Mouse (Mus musculus) heart, postnatal 25 days (tissue): Measurements from ENCODE around the gene Lpp. TPM values are rescaled to one million over a fixed set of nuclear protein-coding genes. Genes with fewer than 3 reads are reported as not detected.
A peak's percentile ranks its signal among the peaks of the same experiment; 100 is the strongest.

Source experiments
- DNase-seq: peaks from one replicate; pipeline ENCODE4 v3.0.0; 2022; ENCODE audit warnings: low spot score
- intact Hi-C: fragments of 180-260 bp; cut with DNase I; formaldehyde crosslinking; loops from one replicate; pipeline ENCODE4 v1.15.1; 2025
- total RNA-seq, 2 experiments: library from RNA; stranded (reverse); gene quantifications; 2 replicates each; pipeline ENCODE4 v1.2.3; 2021

Lpp gene
- total RNA-seq, 2 experiments from 2014 or later, result 32.7 to 40.5 TPM

DNA sequence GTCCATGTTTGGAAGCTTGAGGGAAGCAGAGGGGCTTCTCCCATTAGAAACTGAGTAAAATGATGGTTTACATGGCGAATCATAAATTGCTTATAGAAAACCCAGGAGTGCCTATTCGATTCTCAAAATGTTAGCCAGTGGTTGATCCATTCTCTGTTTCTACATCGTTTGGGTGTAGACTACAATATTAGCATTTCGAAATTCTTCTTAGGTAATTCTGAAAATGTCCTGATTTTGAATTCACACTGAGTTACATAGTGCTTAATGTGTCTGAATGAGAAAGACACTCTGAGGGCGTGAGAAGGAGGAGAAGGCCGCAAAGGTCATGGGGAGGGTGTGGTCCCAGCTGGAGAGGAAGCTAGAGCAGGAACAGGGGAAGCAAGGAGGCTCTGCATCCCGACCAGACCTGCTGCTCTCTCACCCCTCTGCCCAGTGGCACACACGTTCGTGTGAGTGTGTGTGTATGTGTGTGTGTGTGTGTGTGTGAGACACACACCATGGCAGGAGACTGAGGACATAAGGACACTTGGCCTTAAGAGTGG lies 124.3 kb downstream of the Lpp start:
- intact Hi-C loops, result no loop called here
- DNase-seq, result no peak

GRCm38 (mm10) chr16:24518785-24519184 lies 125.5 kb downstream of the Lpp start:
- DNase-seq, result no peak
- intact Hi-C loops, result no loop called here

- intact Hi-C loops, result no loop called here
Observed at GRCm38 (mm10) chr16:24527219-24527618, 133.9 kb downstream of the Lpp start.

GRCm38 (mm10) chr16:24531681-24532080 lies 138.4 kb downstream of the Lpp start:
- no peak for DNase-seq
- intact Hi-C loops, result no loop called here

More at GRCm38 (mm10) chr16:24527219-24527618, 133.9 kb downstream of the Lpp start:
- no peak for DNase-seq

DNA sequence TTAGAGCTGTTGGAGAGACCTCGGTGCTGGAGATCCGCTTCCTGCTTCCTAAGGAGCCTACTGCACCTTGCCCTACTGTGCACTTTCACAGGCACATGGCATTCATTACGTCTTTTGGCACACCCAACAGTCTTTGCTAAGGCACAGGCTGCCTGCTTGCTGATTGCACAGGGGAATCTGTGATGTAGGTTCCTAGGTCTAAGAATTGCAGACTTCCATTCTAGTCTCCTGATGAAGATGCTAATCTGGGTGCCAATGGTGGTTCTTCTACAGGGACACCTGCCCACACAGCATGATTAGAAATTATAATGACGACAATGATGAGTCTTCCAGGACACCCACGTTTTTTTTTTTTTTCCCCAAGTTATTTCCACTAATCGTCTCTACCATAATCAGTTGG lies 141.9 kb downstream of the Lpp start:
- intact Hi-C loops, result no loop called here
- no peak for DNase-seq

- DNase-seq, result no peak
- intact Hi-C loops, result no loop called here
Observed at GRCm38 (mm10) chr16:24536261-24536660, 143.0 kb downstream of the Lpp start.

DNA sequence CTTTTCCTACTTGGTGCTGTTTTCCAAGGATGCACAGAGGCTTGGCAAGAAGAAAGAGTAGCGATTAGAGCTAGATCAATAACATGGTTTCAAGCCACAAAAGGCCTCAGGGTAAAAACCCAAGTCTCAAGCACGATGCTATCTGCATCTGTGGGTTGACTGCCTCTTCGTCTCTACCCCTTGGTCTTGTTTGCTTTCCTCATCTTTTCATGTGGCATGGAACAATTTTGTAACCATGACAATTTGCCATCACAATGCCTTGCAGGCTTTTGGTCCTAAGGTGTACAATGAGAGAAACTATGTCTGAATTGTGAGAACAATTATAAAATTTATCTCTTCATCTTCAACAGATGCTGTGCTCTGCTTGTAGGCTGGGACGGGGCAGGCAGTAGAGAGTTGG lies 145.7 kb downstream of the Lpp start:
- no peak for DNase-seq
- intact Hi-C loops, result no loop called here

DNA sequence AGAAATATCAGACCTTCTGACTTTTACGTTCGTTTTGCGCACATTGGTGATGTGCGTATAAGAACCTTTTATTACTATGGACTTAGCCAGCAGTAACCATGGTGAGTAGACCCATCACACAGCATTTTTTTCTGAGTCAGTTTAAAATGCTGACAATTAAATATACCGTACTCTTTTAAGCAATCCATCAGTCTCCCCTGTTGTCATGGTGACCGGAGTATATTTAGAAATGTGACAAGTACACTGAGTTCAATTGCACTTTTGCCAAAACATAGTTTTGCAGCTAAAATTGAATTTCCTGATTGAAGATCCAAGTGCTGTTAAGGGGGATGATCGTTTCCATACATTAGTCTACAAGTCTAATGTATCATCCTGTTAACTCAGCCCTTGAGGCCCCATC lies 149.6 kb downstream of the Lpp start:
- intact Hi-C loops, result no loop called here
- DNase-seq, result no peak

DNA sequence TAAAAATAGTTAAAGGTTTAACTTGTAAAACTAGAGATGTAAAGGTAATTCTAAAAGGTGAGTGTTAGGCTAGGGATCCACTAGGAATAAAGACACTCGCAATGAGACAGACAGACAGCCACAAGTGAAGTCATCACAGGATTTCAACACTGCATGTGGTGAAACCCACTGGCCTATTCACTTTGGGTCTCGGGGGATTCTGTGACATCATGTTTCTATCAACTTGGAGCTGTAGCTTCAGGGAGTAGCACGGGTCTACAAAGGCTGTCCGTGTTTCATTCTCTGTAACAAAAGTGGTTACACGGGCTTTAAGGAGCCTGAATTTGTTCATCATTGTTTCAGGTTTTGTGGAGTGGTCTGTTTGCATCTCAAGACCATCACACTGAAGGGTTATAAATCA lies 152.1 kb downstream of the Lpp start:
- no peak for DNase-seq
- intact Hi-C loops, result no loop called here

DNA sequence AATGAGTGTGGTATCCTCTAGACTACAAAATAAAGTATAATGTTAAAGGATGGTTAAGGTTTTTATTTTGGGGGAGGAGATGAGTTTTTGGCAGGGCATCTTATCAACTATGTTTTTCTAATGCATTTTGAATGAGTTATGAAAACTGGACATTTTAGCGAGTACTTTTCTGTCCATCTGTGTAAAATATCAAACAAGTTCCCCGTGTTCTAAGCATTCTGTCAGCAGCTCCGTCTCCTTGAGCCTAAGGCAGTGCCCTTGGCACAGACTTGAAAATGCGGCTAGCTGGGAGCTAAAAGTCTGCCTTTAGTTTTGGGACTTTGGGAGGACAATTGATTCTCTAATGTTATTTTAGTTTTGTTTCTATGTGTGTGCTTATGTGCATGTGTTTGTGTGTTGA lies 165.2 kb downstream of the Lpp start:
- intact Hi-C loops, result no loop called here
- no peak for DNase-seq

GRCm38 (mm10) chr16:24559811-24560210 lies 166.5 kb downstream of the Lpp start:
- peak; percentile 34 for DNase-seq

DNA sequence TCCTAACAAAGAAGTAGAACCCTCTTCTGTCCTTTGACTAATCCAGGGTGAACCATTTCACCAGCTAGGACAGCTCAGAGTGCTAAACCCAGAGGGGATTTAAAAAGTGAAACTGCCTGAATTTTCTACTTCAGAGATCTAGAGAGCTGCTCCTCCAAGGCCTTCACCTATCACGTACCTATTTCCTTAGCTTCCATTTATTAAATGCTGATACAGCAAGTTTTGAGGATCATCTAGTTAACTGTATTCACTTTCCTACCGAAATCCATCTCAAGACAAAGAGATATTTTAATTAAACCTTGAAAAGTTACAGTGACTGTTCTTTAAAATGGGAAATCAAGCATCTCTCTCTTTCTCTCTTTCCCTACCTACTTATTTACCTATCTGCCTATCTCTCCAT lies 167.7 kb downstream of the Lpp start:
- no peak for DNase-seq
- intact Hi-C loops, result loop anchor here (5.0 kb wide), 1 partner anchor 501 kb away; no protein-coding TSS in a partner anchor

More at GRCm38 (mm10) chr16:24559811-24560210, 166.5 kb downstream of the Lpp start:
- intact Hi-C loops, result loop anchor here (5.0 kb wide), 1 partner anchor 502 kb away; no protein-coding TSS in a partner anchor

DNA sequence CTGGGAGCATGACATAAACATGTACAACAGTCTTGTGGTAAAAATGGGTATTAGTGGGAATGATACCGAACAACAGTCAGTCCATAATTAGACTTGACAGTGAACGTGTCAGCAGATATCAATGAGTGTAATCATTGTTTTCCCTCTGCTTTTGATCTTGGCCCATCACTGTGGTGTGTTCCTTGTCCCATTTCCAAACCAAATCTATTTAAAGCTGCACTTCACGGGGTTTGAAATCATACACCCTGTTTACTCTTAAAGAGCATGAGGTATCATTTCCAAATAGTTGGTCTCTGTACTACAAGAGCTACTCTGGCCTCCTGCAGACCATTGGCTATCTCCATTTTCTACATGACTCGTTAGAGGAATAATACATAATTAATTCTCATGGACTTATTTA lies 168.3 kb downstream of the Lpp start:
- intact Hi-C loops, result loop anchor here (5.0 kb wide), 1 partner anchor 501 kb away; no protein-coding TSS in a partner anchor
- no peak for DNase-seq

- DNase-seq, result no peak
- intact Hi-C loops, result no loop called here
Observed at GRCm38 (mm10) chr16:24565311-24565710, 172.0 kb downstream of the Lpp start.

- intact Hi-C loops, result no loop called here
- no peak for DNase-seq
Observed at GRCm38 (mm10) chr16:24566277-24566676, 173.0 kb downstream of the Lpp start.

- no peak for DNase-seq
- intact Hi-C loops, result no loop called here
Observed at GRCm38 (mm10) chr16:24567562-24567961, 174.3 kb downstream of the Lpp start.

GRCm38 (mm10) chr16:24568061-24568460 lies 174.8 kb downstream of the Lpp start:
- intact Hi-C loops, result no loop called here
- no peak for DNase-seq

- intact Hi-C loops, result no loop called here
- no peak for DNase-seq
Observed at GRCm38 (mm10) chr16:24569681-24570080, 176.4 kb downstream of the Lpp start.

GRCm38 (mm10) chr16:24576999-24577398 lies 183.7 kb downstream of the Lpp start:
- intact Hi-C loops, result no loop called here
- DNase-seq, result no peak

GRCm38 (mm10) chr16:24577798-24578197 lies 184.5 kb downstream of the Lpp start:
- intact Hi-C loops, result no loop called here
- DNase-seq, result no peak

- intact Hi-C loops, result no loop called here
- DNase-seq, result no peak
Observed at GRCm38 (mm10) chr16:24582847-24583246, 189.5 kb downstream of the Lpp start.

DNA sequence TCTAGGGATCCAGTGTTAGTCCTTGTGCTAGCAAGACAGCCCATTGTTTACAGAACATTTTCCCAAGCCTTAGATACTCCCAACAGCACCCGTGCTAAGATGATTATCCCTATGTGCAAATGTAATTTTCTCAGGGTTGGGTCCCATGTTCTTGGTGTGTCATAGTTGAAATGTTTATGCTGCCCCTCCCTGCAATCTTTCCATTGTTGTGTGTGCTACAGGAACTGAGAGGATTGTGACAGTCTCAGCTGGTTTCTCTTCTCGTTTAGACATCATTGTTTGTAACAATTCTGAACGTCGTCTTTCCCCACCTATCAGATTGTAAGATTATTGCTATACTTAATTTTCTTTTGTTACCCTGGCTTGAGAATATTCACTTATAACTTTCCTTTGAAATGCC lies 200.2 kb downstream of the Lpp start:
- no peak for DNase-seq
- intact Hi-C loops, result no loop called here
